Mouse (Mus musculus): Measurements from ENCODE around the gene Fosb.

The Fosb gene

GRCm38 (mm10) chr7:19306819-19307738 lies 2.8 kb downstream of the Fosb start:
- DNase-seq (ENCODE audit: low spot score in 2 of 2) = no peak

GRCm38 (mm10) chr7:19305796-19306765 lies 3.8 kb downstream of the Fosb start:
- DNase-seq (ENCODE audit: low spot score in 2 of 2) = no peak

GRCm38 (mm10) chr7:19305413-19305735 lies 4.5 kb downstream of the Fosb start:
- no peak for DNase-seq (ENCODE audit: low spot score in 2 of 2)

- no peak for DNase-seq (ENCODE audit: low spot score in 2 of 2)
Measured at GRCm38 (mm10) chr7:19304501-19305412, 5.1 kb downstream of the Fosb start.

- DNase-seq (ENCODE audit: low spot score in 2 of 2) = no peak
Measured at GRCm38 (mm10) chr7:19303770-19304169, 6.1 kb downstream of the Fosb start.

GRCm38 (mm10) chr7:19303046-19303305 lies 6.9 kb downstream of the Fosb start:
- DNase-seq (ENCODE audit: low spot score in 2 of 2) = no peak

- DNase-seq (ENCODE audit: low spot score in 2 of 2) = no peak
Measured at GRCm38 (mm10) chr7:19302264-19303045, 7.4 kb downstream of the Fosb start.

GRCm38 (mm10) chr7:19301461-19302263 lies 8.2 kb downstream of the Fosb start:
- no peak for DNase-seq (ENCODE audit: low spot score in 2 of 2)

- peak in 1 of 2 experiments; percentile 77 for DNase-seq (ENCODE audit: low spot score in 2 of 2)
Measured at GRCm38 (mm10) chr7:19300501-19301421, 9.1 kb downstream of the Fosb start.

- no peak for DNase-seq (ENCODE audit: low spot score in 2 of 2)
Measured at GRCm38 (mm10) chr7:19299194-19299593, 10.7 kb downstream of the Fosb start.

GRCm38 (mm10) chr7:19297794-19298193 lies 12.1 kb downstream of the Fosb start:
- DNase-seq (ENCODE audit: low spot score in 2 of 2) = no peak

GRCm38 (mm10) chr7:19297034-19297433 lies 12.8 kb downstream of the Fosb start:
- DNase-seq (ENCODE audit: low spot score in 2 of 2) = no peak

GRCm38 (mm10) chr7:19295503-19296185 lies 14.2 kb downstream of the Fosb start:
- DNase-seq (ENCODE audit: low spot score in 2 of 2) = peak; percentile 88 to 92

- no peak for DNase-seq (ENCODE audit: low spot score in 2 of 2)
Measured at GRCm38 (mm10) chr7:19290969-19291596, 18.8 kb downstream of the Fosb start.

GRCm38 (mm10) chr7:19284763-19285162 lies 25.1 kb downstream of the Fosb start:
- DNase-seq (ENCODE audit: low spot score in 2 of 2) = peak in 1 of 2 experiments; percentile 62

- peak in 1 of 2 experiments; percentile 33 for DNase-seq (ENCODE audit: low spot score in 2 of 2)
Measured at GRCm38 (mm10) chr7:19283406-19283804, 26.4 kb downstream of the Fosb start.

GRCm38 (mm10) chr7:19282791-19283405 lies 27.0 kb downstream of the Fosb start:
- DNase-seq (ENCODE audit: low spot score in 2 of 2) = peak; percentile 61 to 66
